Mouse (Mus musculus): ENCODE data around the gene Scg5. TPM values are rescaled to one million over a fixed set of nuclear protein-coding genes. Genes with fewer than 3 reads are reported as not detected.

Scg5 gene
- 11.1 and 15.7 TPM in 2 replicates for polyA plus RNA-seq (2014; fragmentation: Nextera tagmentation; extraction: Ambion mirVana)

DNA sequence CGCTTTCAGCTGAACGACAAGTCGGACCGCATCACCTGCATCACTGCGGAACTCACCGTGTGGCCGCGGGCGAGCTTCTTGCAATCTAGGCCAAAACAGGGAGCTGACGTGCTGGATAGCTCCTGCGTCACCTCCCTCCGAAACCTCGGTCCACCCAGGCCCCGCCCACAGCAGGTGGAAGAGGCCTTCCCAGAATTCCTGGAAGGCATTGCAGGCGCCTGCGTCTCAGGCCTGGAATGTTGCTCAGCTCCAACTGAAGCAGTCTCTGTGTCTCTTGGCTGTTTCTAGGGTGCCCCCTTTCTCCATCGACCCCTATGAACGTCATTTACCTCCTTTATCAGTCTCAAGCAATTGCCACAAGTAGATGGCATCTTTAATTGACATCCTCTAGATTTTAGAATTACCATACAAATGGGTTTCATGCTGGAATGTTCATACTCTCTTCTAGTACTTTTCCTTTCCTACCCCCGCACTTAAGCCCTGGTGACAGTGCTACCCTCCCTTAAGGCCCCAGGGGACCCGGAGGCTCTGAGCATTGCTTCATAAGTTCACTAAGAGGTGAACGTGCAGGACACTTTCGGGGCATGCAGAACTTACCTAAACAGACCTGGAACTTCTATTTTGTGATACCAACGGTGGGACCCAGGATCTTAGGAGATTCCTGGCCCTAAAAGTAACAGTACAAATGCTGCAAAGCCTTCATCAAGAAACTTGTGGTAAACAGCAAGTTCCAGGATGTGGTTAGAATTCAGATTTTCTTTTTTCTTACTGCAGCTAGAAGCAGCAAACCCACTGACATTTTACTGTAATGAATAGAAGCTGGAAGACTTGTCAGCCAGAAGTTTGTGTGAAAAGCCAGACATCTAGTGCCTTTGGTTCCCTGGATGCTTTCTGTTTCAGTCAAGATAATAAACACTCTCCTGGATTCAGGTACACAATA is at the start of gene Scg5:
Scg5 (minus strand) TSS at position 179 of the 940 bp plus-strand sequence.
- H3K9ac ChIP-seq (replicated peaks; ENCODE audit: low read length), result peak within 1 kb of the TSS; percentile 46
- no peak within 1 kb of the TSS for H3K27ac ChIP-seq (replicated peaks; ENCODE audit: low read depth, low read length)
- 10% methylated on average over 23 of the region's 23 CpGs for WGBS

DNA sequence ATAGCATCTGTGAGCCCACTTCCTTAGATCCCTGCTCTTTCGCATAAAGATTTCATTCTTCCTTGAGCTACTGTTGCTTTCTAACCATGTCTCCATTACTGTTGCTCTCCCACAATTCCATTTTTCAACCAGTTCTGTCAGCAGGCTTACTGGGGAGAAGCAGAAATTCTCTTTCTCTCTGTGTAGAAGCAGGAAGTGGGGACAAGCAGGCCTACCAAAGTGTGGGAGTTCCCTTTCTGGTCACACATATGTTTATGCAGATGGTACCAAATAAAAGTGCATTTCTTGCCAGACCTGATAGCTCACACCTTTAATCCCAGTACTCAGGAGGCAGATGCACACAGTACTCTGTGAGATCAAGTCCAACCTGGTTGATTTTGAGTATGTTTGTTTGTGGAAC is 41.2 kb upstream of the Scg5 start:
- 83% methylated on average over 1 of the region's 1 CpGs for WGBS
- no peaks in the 10 kb centered on the region for H3K36me3 ChIP-seq (replicated peaks; ENCODE audit: control insufficient read depth, insufficient read depth, low read depth, low read length)
- H3K27me3 ChIP-seq (ENCODE audit: control insufficient read depth, insufficient read depth, low read length), result no peaks in the 10 kb centered on the region
- no peaks in the 10 kb centered on the region for H3K4me1 ChIP-seq (ENCODE audit: control insufficient read depth, insufficient read depth, low read length)
- H3K9me3 ChIP-seq (replicated peaks; ENCODE audit: control insufficient read depth, low read length), result no peaks in the 10 kb centered on the region
- H3K4me2 ChIP-seq (ENCODE audit: low read depth, low read length), result no peak overlapping the region
- H3K4me3 ChIP-seq (ENCODE audit: low read depth, low read length), result no peak overlapping the region
- no peak overlapping the region for H3K27ac ChIP-seq (replicated peaks; ENCODE audit: low read depth, low read length)
- DNase-seq (ENCODE audit: low spot score) (no peak), ATAC-seq (replicated peaks; ENCODE audit: insufficient number of reproducible peaks, low FRiP score, low TSS enrichment, low read depth) (no peak)
- H3K9ac ChIP-seq (replicated peaks; ENCODE audit: low read length), result no peak overlapping the region

More for the DNA sequence above, at the start of gene Scg5:
- Histone ChIP-seq H3K36me3 (replicated peaks; ENCODE audit: control insufficient read depth, insufficient read depth, low read depth, low read length) (no peaks in the 10 kb centered on the region; the same call in 1 of the 2 replicates), H3K4me2 (ENCODE audit: low read depth, low read length) (peak within 1 kb of the TSS; percentile 50), H3K4me3 (ENCODE audit: low read depth, low read length) (peak within 1 kb of the TSS; percentile 32), H3K27me3 (ENCODE audit: control insufficient read depth, insufficient read depth, low read length) (no peaks in the 10 kb centered on the region), H3K9me3 (replicated peaks; ENCODE audit: control insufficient read depth, low read length) (no peaks in the 10 kb centered on the region), H3K4me1 (ENCODE audit: control insufficient read depth, insufficient read depth, low read length) (no peaks in the 10 kb centered on the region; the same call in 1 of the 2 replicates)
- ATAC-seq (replicated peaks; ENCODE audit: insufficient number of reproducible peaks, low FRiP score, low TSS enrichment, low read depth), result peak; percentile 85
- peak; percentile 88 for DNase-seq (ENCODE audit: low spot score)

DNA sequence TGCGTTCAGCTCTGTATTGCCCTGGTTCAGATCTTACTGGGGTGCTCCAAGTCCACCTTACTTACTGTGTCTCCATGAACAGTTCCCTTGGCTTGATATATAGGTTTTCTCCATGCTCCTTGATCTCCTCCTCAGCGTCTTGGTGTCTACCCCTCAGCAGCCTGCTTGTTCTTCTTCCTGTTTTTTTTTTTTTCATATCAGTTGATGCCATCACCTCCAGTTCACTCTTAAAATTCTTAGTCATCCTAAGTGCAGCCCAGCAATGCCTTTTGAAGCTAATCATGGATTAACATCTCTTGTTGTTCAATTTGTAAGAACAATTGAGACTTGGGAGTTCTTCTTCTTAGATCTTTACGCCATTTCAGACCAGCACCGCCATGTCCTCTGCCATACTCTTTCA is 39.5 kb upstream of the Scg5 start:
- Histone ChIP-seq H3K9me3 (replicated peaks; ENCODE audit: control insufficient read depth, low read length) (no peaks in the 10 kb centered on the region), H3K4me2 (ENCODE audit: low read depth, low read length) (no peak overlapping the region), H3K27ac (replicated peaks; ENCODE audit: low read depth, low read length) (no peak overlapping the region), H3K27me3 (ENCODE audit: control insufficient read depth, insufficient read depth, low read length) (no peaks in the 10 kb centered on the region), H3K4me1 (ENCODE audit: control insufficient read depth, insufficient read depth, low read length) (no peaks in the 10 kb centered on the region), H3K36me3 (replicated peaks; ENCODE audit: control insufficient read depth, insufficient read depth, low read depth, low read length) (no peaks in the 10 kb centered on the region), H3K9ac (replicated peaks; ENCODE audit: low read length) (no peak overlapping the region), H3K4me3 (ENCODE audit: low read depth, low read length) (no peak overlapping the region)
- 94% methylated on average over 4 of the region's 4 CpGs for WGBS
- ATAC-seq (replicated peaks; ENCODE audit: insufficient number of reproducible peaks, low FRiP score, low TSS enrichment, low read depth), result no peak
- DNase-seq (ENCODE audit: low spot score), result no peak

DNA sequence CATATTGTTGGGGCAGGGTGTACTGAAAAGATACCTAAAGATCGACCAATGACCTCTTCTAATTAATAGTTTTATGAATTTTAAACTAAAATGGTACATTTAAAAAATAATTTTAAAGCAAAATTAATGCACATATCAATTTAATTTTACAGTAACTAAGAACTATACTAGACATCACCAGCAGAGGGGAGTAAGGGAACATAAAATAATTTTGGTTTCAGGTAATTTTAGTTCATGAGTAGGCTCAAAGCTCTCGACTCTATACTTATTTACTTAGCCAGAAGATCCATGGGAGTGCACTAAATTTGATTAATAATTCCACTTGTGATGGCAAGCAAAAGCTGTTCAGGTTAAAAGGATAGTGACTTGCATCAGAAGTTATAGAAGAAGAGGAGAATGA is 37.2 kb upstream of the Scg5 start:
- 52% methylated on average over 2 of the region's 2 CpGs for WGBS
- no peak for ATAC-seq (replicated peaks; ENCODE audit: insufficient number of reproducible peaks, low FRiP score, low TSS enrichment, low read depth)
- Histone ChIP-seq H3K9ac (replicated peaks; ENCODE audit: low read length) (no peak overlapping the region), H3K27me3 (ENCODE audit: control insufficient read depth, insufficient read depth, low read length) (no peaks in the 10 kb centered on the region), H3K4me3 (ENCODE audit: low read depth, low read length) (no peak overlapping the region), H3K4me1 (ENCODE audit: control insufficient read depth, insufficient read depth, low read length) (no peaks in the 10 kb centered on the region), H3K36me3 (replicated peaks; ENCODE audit: control insufficient read depth, insufficient read depth, low read depth, low read length) (no peaks in the 10 kb centered on the region), H3K27ac (replicated peaks; ENCODE audit: low read depth, low read length) (no peak overlapping the region), H3K9me3 (replicated peaks; ENCODE audit: control insufficient read depth, low read length) (no peaks in the 10 kb centered on the region), H3K4me2 (ENCODE audit: low read depth, low read length) (no peak overlapping the region)
- DNase-seq (ENCODE audit: low spot score), result peak; percentile 35

DNA sequence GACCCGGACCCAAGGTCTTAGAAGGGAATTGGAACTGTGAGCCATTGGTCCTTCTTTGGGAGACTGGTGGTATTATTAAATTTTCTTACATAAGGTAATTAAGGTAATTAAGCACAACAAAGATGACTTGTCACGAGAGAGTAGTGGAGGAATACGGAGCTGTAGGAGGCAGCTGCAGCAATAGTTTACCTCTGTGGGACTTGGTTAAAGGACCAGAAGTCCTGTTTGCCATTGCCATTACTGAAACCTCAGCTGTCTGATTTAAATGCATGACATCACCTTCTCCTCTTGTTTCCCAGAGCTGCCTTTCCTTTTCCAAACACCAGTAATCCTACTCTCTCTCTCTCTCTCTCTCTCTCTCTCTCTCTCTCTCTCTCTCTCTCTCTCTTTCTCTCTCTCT is 20.2 kb upstream of the Scg5 start:
- DNase-seq (ENCODE audit: low spot score), result peak; percentile 53
- Histone ChIP-seq H3K27me3 (ENCODE audit: control insufficient read depth, insufficient read depth, low read length) (no peaks in the 10 kb centered on the region), H3K4me3 (ENCODE audit: low read depth, low read length) (peak overlapping the region; percentile 64), H3K9ac (replicated peaks; ENCODE audit: low read length) (peak overlapping the region; percentile 81), H3K4me1 (ENCODE audit: control insufficient read depth, insufficient read depth, low read length) (no peaks in the 10 kb centered on the region), H3K9me3 (replicated peaks; ENCODE audit: control insufficient read depth, low read length) (no peaks in the 10 kb centered on the region), H3K4me2 (ENCODE audit: low read depth, low read length) (peak overlapping the region; percentile 50), H3K36me3 (replicated peaks; ENCODE audit: control insufficient read depth, insufficient read depth, low read depth, low read length) (no peaks in the 10 kb centered on the region), H3K27ac (replicated peaks; ENCODE audit: low read depth, low read length) (no peak overlapping the region)
- WGBS, result 2% methylated on average over 3 of the region's 3 CpGs
- ATAC-seq (replicated peaks; ENCODE audit: insufficient number of reproducible peaks, low FRiP score, low TSS enrichment, low read depth), result peak; percentile 36

DNA sequence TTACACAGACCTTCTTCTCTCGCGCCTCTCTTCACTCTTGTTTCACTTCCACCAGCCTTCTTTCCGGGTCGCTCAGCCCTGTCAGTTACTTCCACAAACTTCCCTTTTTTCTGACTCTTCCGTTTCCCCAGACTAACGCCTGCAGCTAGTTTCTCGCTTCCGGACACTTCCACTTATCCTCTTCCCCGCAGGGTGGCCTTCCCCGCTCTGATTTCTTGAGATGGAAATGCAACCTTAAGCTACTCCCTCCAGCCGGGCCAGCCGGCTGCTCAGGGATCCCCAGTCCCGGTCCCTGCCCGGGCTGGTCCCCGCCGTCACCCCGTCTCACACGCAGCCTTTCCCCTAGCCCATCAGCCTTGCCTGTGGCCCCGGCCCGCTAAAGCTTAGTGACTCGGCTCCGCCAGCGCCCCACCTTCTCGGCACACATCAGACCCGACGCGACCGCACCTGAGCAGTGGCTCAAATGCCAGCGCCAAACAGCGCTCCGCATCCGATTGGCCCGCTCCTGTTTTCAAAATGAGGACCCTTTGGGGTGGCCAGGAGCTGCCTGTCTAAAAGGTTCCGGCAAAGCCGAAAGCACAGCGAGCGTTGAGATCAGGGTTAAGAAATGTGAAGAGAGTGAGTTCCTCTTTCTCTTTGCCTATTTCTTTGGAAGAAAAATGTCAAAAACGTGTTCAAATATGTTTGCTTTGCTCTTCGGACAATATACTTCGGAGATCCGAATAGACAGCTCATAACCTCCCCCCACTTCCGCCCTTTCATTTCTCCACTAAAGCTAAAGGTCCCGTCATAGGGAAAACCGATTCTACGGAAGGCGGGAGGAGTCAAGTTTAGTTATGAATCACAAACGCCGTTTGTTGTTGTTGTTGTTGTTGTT is 19.6 kb upstream of the Scg5 start, which contains the start of gene Arhgap11a:
Arhgap11a (minus strand) TSS at position 417 of the 877 bp plus-strand sequence.
- ATAC-seq (replicated peaks; ENCODE audit: insufficient number of reproducible peaks, low FRiP score, low TSS enrichment, low read depth) (peak; percentile 97), DNase-seq (ENCODE audit: low spot score) (peak; percentile 98)
- no peaks in the 10 kb centered on the region for H3K4me1 ChIP-seq (ENCODE audit: control insufficient read depth, insufficient read depth, low read length)
- peak within 1 kb of the TSS; percentile 71 for H3K4me2 ChIP-seq (ENCODE audit: low read depth, low read length)
- H3K27me3 ChIP-seq (ENCODE audit: control insufficient read depth, insufficient read depth, low read length), result no peaks in the 10 kb centered on the region
- peak within 1 kb of the TSS; percentile 59 for H3K27ac ChIP-seq (replicated peaks; ENCODE audit: low read depth, low read length)
- H3K36me3 ChIP-seq (replicated peaks; ENCODE audit: control insufficient read depth, insufficient read depth, low read depth, low read length), result no peaks in the 10 kb centered on the region
- peak within 1 kb of the TSS; percentile 81 for H3K9ac ChIP-seq (replicated peaks; ENCODE audit: low read length)
- H3K4me3 ChIP-seq (ENCODE audit: low read depth, low read length), result peak within 1 kb of the TSS; percentile 64
- under 1% methylated on average over 48 of the region's 48 CpGs for WGBS
- no peaks in the 10 kb centered on the region for H3K9me3 ChIP-seq (replicated peaks; ENCODE audit: control insufficient read depth, low read length)

DNA sequence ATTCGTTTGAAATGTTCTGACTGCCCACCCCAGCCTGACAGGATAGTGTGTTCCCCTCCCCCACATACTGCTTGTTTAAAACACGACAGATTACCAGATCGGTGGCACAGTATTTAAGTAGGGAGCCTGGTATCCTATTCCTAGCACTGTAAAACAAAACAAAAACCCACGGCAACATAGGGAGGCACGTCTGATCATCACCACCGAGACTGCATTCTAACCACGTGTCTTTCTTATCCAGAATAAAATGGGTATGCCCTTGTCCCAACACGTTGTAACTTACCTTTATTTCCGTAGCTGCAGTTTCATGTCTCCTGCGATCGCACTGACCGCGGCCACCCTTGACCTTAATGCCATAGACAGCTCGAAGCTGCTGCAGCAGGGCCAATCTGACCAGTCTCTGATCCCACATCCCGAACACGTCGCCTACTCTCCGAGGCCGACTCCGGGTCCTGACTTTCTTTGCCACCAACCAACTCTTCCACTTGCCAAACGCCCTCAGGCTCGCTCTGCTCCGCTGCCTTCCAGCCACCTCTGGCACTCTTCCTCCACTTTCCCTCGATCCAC is 18.8 kb upstream of the Scg5 start:
- H3K27me3 ChIP-seq (ENCODE audit: control insufficient read depth, insufficient read depth, low read length), result no peaks in the 10 kb centered on the region
- peak overlapping the region; percentile 81 for H3K9ac ChIP-seq (replicated peaks; ENCODE audit: low read length)
- H3K27ac ChIP-seq (replicated peaks; ENCODE audit: low read depth, low read length), result peak overlapping the region; percentile 59
- under 1% methylated on average over 24 of the region's 24 CpGs for WGBS
- no peaks in the 10 kb centered on the region for H3K9me3 ChIP-seq (replicated peaks; ENCODE audit: control insufficient read depth, low read length)
- H3K4me2 ChIP-seq (ENCODE audit: low read depth, low read length), result peak overlapping the region; percentile 71
- H3K4me1 ChIP-seq (ENCODE audit: control insufficient read depth, insufficient read depth, low read length), result no peaks in the 10 kb centered on the region
- no peaks in the 10 kb centered on the region for H3K36me3 ChIP-seq (replicated peaks; ENCODE audit: control insufficient read depth, insufficient read depth, low read depth, low read length)
- ATAC-seq (replicated peaks; ENCODE audit: insufficient number of reproducible peaks, low FRiP score, low TSS enrichment, low read depth) (peak; percentile 10; the same call in 1 of the 2 replicates), DNase-seq (ENCODE audit: low spot score) (peak; percentile 20)
- peak overlapping the region; percentile 64 for H3K4me3 ChIP-seq (ENCODE audit: low read depth, low read length)

Data from embryonic facial prominence, embryonic 11.5 days (tissue).